Comparison of ENCODE assay signal across 8 mouse cellular contexts in genomic region chr4:149166215-149166946, GRCm38 (mm10). TPM values are rescaled to one million over a fixed set of nuclear protein-coding genes. Genes with fewer than 3 reads are reported as not detected.
DNase-seq lines count a peak whose midpoint lies in the region; ATAC-seq and TF ChIP-seq lines count a peak whose summit lies in the region.

Pgd (minus strand) TSS chr4:149166771.

- intact Hi-C loops in heart, postnatal 10 days (cut with DNase I), result no loop called here

- no peaks in the 10 kb centered on the region for H3K27me3 ChIP-seq in E14TG2a.4 (ENCODE audit: insufficient read depth, low read length)
- H3K27me3 ChIP-seq in forebrain, embryonic 13.5 days, result no peaks in the 10 kb centered on the region
- no peaks in the 10 kb centered on the region for H3K27me3 ChIP-seq in liver, postnatal 0 days (ENCODE audit: insufficient read depth, low read length)
- no peaks in the 10 kb centered on the region for H3K27me3 ChIP-seq in neural tube, embryonic 14.5 days (ENCODE audit: control insufficient read depth, insufficient read depth, low read length)

- H3K4me3 ChIP-seq in E14TG2a.4 (replicated peaks; ENCODE audit: low read length), result peak within 1 kb of the TSS; percentile 93
- H3K4me3 ChIP-seq in forebrain, embryonic 13.5 days, result peak within 1 kb of the TSS; percentile 77
- peak within 1 kb of the TSS; percentile 75 for H3K4me3 ChIP-seq in liver, postnatal 0 days (ENCODE audit: low read depth, low read length)
- peak within 1 kb of the TSS; percentile 75 for H3K4me3 ChIP-seq in neural tube, embryonic 14.5 days (ENCODE audit: low read depth, low read length)

- ATAC-seq in forebrain, embryonic 13.5 days, result peak; percentile 100
- ATAC-seq in liver, postnatal 0 days, result peak; percentile 98
- peak; percentile 99 for ATAC-seq in neural tube, embryonic 14.5 days (ENCODE audit: low read depth)

- peaks cover 80% of the 10 kb centered on the region for H3K4me1 ChIP-seq in E14TG2a.4 (replicated peaks; ENCODE audit: low read depth, low read length)
- peaks cover 19% of the 10 kb centered on the region for H3K4me1 ChIP-seq in forebrain, embryonic 13.5 days
- peaks cover 20% of the 10 kb centered on the region for H3K4me1 ChIP-seq in liver, postnatal 0 days (ENCODE audit: insufficient read depth)
- peaks cover 9% of the 10 kb centered on the region; the same call in 1 of the 2 replicates for H3K4me1 ChIP-seq in neural tube, embryonic 14.5 days (ENCODE audit: control insufficient read depth, insufficient read depth, low read length)

- peak; percentile 96 for DNase-seq in c-Kit-positive CD71-positive TER-119-positive erythroid progenitor cells, embryonic 14.5 days (ENCODE audit: low spot score)
- DNase-seq in heart, postnatal 10 days, result peak; percentile 97 to 98
- DNase-seq in large intestine, adult 2 months (ENCODE audit: low read depth, low spot score), result peak; percentile 90
- peak; percentile 96 for DNase-seq in liver, postnatal 0 days
- DNase-seq in testis, postnatal 10 days (ENCODE audit: low spot score), result peak; percentile 98

- H3K27ac ChIP-seq in forebrain, embryonic 13.5 days, result peak within 1 kb of the TSS; percentile 51
- H3K27ac ChIP-seq in liver, postnatal 0 days (ENCODE audit: low read depth), result peak within 1 kb of the TSS; percentile 86
- H3K27ac ChIP-seq in neural tube, embryonic 14.5 days (ENCODE audit: low read depth, low read length), result peak within 1 kb of the TSS; percentile 71

- peaks cover 40% of the 10 kb centered on the region for H3K36me3 ChIP-seq in E14TG2a.4 (ENCODE audit: insufficient read depth, low read length)
- peaks cover 25% of the 10 kb centered on the region for H3K36me3 ChIP-seq in forebrain, embryonic 13.5 days (ENCODE audit: poor library complexity, severe bottlenecking)
- H3K36me3 ChIP-seq in liver, postnatal 0 days (replicated peaks; ENCODE audit: insufficient read depth, low read length), result peaks cover 30% of the 10 kb centered on the region; the same call in 1 of the 2 replicates
- H3K36me3 ChIP-seq in neural tube, embryonic 14.5 days (ENCODE audit: control insufficient read depth, insufficient read depth, low read length), result 0 out of 2 replicates have a peak, but pooled peaks cover 4% of the 10 kb centered on the region

- H3K4me2 ChIP-seq in forebrain, embryonic 13.5 days, result peak within 1 kb of the TSS; percentile 70
- peak within 1 kb of the TSS; percentile 98 for H3K4me2 ChIP-seq in liver, postnatal 0 days (ENCODE audit: low read depth, low read length)
- peak within 1 kb of the TSS; percentile 96 for H3K4me2 ChIP-seq in neural tube, embryonic 14.5 days (ENCODE audit: low read depth, low read length)

- no peaks in the 10 kb centered on the region for H3K9me3 ChIP-seq in E14TG2a.4 (ENCODE audit: low read length)
- no peaks in the 10 kb centered on the region for H3K9me3 ChIP-seq in forebrain, embryonic 13.5 days (replicated peaks)
- no peaks in the 10 kb centered on the region for H3K9me3 ChIP-seq in liver, postnatal 0 days (ENCODE audit: low read length)
- H3K9me3 ChIP-seq in neural tube, embryonic 14.5 days (ENCODE audit: control insufficient read depth, low read length), result no peaks in the 10 kb centered on the region

- TF ChIP-seq EP300 in liver, postnatal 0 days (IDR thresholded peaks at IDR 0.05; ENCODE audit: low read depth), result peak; percentile 71; the same call in 1 of the 2 replicates

- WGBS in forebrain, embryonic 13.5 days, result under 1% methylated on average over 58 of the region's 59 CpGs
- under 1% methylated on average over 59 of the region's 59 CpGs for WGBS in large intestine, adult 2 months
- under 1% methylated on average over 59 of the region's 59 CpGs for WGBS in liver, postnatal 0 days (ENCODE audit: insufficient replicate concordance)
- under 1% methylated on average over 59 of the region's 59 CpGs for WGBS in neural tube, embryonic 14.5 days

- H3K9ac ChIP-seq in forebrain, embryonic 13.5 days, result peak within 1 kb of the TSS; percentile 82
- H3K9ac ChIP-seq in liver, postnatal 0 days (replicated peaks), result peak within 1 kb of the TSS; percentile 78
- peak within 1 kb of the TSS; percentile 82 for H3K9ac ChIP-seq in neural tube, embryonic 14.5 days (replicated peaks; ENCODE audit: low read depth, low read length)

- no peak for TF ChIP-seq CTCF in E14TG2a.4 (conservative IDR thresholded peaks at IDR 0.05; ENCODE audit: low read length)
- TF ChIP-seq CTCF in liver, postnatal 0 days (IDR thresholded peaks at IDR 0.05; ENCODE audit: low read depth), result no peak

RNA-seq across cellular contexts. Expression of gene Pgd, which starts in this region (rescaled TPM):
- polyA plus RNA-seq in forebrain, embryonic 13.5 days (2015; fragmentation: Nextera tagmentation; extraction: Ambion mirVana), result 96.4 and 107 TPM in 2 replicates
- total RNA-seq in heart, postnatal 10 days (2021), result 10 to 100 TPM; 52.7 to 57.4 TPM
- 273 and 306 TPM in 2 replicates for polyA plus RNA-seq in large intestine, adult 2 months (2012; rRNA removed)
- 43.4 and 49.9 TPM in 2 replicates for polyA plus RNA-seq in liver, postnatal 0 days (2015; fragmentation: Nextera tagmentation; extraction: Ambion mirVana)
- polyA plus RNA-seq in neural tube, embryonic 14.5 days (2014; fragmentation: Nextera tagmentation; extraction: Ambion mirVana), result 42.6 and 43.1 TPM in 2 replicates

Comparison
In these comparisons a context has a peak if more than half of its experiments do, and no peak if none do; other contexts are left out.
1. Peak in every context shown above with its lines: DNase-seq, ATAC-seq, H3K4me3 ChIP-seq and H3K27ac ChIP-seq.